Mouse (Mus musculus) forebrain, embryonic 12.5 days (tissue): ENCODE data around the gene Nwd1. TPM values are rescaled to one million over a fixed set of nuclear protein-coding genes. Genes with fewer than 3 reads are reported as not detected.
"Not testable (repeated sequence)": the region's sequence is repeated elsewhere in the genome, so short reads cannot be mapped to it uniquely, and the experiment has no call there.

Experiments used
- ATAC-seq: fragments of 200-750 bp; cut with Nextera tagmentation; 2 replicates; pipeline ENCODE4 v1.8.0; 2017; ENCODE audit warnings: moderate TSS enrichment; ENCODE audit not compliant: low FRiP score
- H3K27ac ChIP-seq: fragments of 300-500 bp; sonication (generic); 2 replicates; pipeline ENCODE4 v1.5.1; 2016; ENCODE audit warnings: mild to moderate bottlenecking
- H3K27me3 ChIP-seq: fragments of 300-500 bp; sonication (generic); 2 replicates; pipeline ENCODE4 v1.6.1; 2016; ENCODE audit warnings: mild to moderate bottlenecking
- H3K36me3 ChIP-seq: fragments of 300-500 bp; sonication (generic); replicated peaks from 2 replicates; pipeline ENCODE4 v1.6.1; 2016; ENCODE audit warnings: mild to moderate bottlenecking
- H3K4me1 ChIP-seq: fragments of 300-500 bp; sonication (generic); 2 replicates; pipeline ENCODE4 v1.6.1; 2016
- H3K4me2 ChIP-seq: fragments of 300-500 bp; sonication (generic); 2 replicates; pipeline ENCODE4 v1.6.1; 2016; ENCODE audit warnings: mild to moderate bottlenecking, moderate library complexity
- H3K4me3 ChIP-seq: fragments of 300-500 bp; sonication (generic); replicated peaks from 2 replicates; pipeline ENCODE4 v1.5.1; 2016; ENCODE audit warnings: mild to moderate bottlenecking
- H3K9ac ChIP-seq: fragments of 300-500 bp; sonication (generic); 2 replicates; pipeline ENCODE4 v1.6.1; 2016; ENCODE audit warnings: mild to moderate bottlenecking
- H3K9me3 ChIP-seq: fragments of 300-500 bp; sonication (generic); 2 replicates; pipeline ENCODE4 v1.6.1; 2016
- WGBS: fragments of 180-500 bp; shearing (Covaris S2); methylation state at CpG from one replicate; pipeline ENCODE4 v1.1.7; 2016; 5-methylcytosine and 5-hydroxymethylcytosine counted together
- polyA plus RNA-seq: library from polyadenylated mRNA; unstranded; fragments of >200 nt; fragmentation: Nextera tagmentation; extraction: Ambion mirVana; gene quantifications from 2 replicates; pipeline ENCODE4 v1.2.1, GENCODE M21; 2016

The Nwd1 gene
- polyA plus RNA-seq, 1 experiment from 2014 or later, result 0.29 TPM

DNA sequence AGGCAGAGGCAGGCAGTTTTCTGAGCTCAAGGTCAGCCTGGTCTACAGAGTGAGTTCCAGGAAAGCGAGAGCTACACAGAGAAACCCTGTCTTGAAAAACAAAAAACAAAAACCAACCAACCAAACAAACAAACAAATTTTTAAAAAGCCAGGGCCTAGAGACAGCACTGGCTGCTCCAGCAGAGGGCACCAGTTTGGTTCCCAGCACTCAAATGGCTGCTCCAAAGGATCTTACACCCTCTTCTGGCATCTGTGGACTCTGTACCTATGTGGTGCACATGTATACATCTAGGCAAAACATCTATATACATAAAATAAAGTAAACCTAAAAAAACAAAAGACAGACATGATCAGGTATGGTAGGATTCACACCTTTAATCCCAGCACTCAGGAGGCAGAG is 26.3 kb downstream of the Nwd1 start:
- Histone ChIP-seq H3K27me3 (no peaks in the 10 kb centered on the region), H3K36me3 (no peaks in the 10 kb centered on the region), H3K4me1 (no peaks in the 10 kb centered on the region), H3K27ac (no peak overlapping the region), H3K4me3 (no peak overlapping the region), H3K9ac (no peak overlapping the region), H3K9me3 (no peaks in the 10 kb centered on the region), H3K4me2 (no peak overlapping the region)
- ATAC-seq, result no peak
- 74% methylated on average over 1 of the region's 1 CpGs for WGBS

DNA sequence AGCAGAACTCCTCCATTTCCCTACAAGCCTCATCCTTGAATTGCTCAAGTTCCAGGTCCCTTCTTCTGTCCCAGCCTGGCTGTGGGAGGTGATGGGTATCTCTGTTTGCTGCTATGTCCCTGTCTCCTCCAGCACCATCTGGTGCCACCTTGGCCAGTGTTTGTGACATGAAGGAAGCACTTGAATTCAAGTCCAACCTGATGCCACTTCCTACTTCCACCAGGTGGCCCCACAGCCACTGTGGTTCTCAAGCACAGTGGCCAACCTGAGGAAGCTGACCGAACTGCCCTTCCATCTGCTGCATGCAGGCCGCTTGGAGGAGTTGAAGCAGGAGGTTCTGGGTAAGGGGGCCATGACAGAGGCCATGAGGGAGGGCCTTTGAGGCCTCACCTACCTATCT is 27.7 kb downstream of the Nwd1 start:
- ATAC-seq, result no peak
- WGBS, result 91% methylated on average over 2 of the region's 2 CpGs
- H3K4me1 ChIP-seq, result no peaks in the 10 kb centered on the region
- no peak overlapping the region for H3K27ac ChIP-seq
- H3K36me3 ChIP-seq, result no peaks in the 10 kb centered on the region
- H3K27me3 ChIP-seq, result no peaks in the 10 kb centered on the region
- no peak overlapping the region for H3K4me2 ChIP-seq
- H3K9me3 ChIP-seq, result no peaks in the 10 kb centered on the region
- H3K4me3 ChIP-seq, result no peak overlapping the region
- no peak overlapping the region for H3K9ac ChIP-seq

DNA sequence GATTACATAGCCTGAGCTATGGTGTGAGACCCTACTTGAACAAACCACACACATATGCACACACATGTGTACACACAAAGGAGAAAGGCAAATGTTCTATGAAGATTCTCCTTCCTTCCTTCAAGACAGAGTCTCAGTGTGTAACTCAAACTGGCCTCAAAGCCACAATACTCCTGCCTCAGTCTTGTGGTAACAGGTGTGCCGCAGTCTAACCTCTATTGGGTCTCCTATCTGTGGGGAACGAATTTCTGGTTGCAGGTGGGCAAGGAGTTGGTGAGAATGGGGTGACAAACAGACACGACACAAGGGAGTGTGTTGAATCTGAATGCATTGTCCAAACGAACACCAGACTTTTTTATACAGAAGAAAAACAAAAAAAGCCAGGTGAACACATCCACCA is 29.9 kb downstream of the Nwd1 start:
- whole genome bisulfite sequencing, result 63% methylated on average over 4 of the region's 4 CpGs
- no peaks in the 10 kb centered on the region for H3K27me3 ChIP-seq
- H3K4me1 ChIP-seq, result no peaks in the 10 kb centered on the region
- no peaks in the 10 kb centered on the region for H3K9me3 ChIP-seq
- no peak overlapping the region for H3K27ac ChIP-seq
- no peak overlapping the region for H3K4me3 ChIP-seq
- no peak for ATAC-seq
- no peak overlapping the region for H3K4me2 ChIP-seq
- no peaks in the 10 kb centered on the region for H3K36me3 ChIP-seq
- H3K9ac ChIP-seq, result no peak overlapping the region

DNA sequence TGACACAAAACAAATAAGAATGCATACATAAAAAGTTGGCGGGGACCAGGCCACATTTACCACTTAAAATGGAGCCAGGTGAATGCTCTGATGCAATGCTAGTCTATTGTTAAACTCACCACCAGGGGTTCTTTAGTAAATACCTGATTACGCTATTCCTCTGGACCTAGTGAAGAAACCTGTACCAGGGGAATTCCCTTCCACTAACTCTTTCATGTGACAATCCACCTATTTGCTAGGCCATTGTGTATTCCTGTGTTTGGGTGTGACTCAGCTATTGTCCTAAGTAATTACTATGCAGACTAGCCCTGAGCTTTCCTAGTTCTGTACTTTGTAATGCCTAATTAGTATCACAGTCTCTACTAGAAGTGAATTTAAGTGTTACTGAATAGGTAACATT is 30.3 kb downstream of the Nwd1 start:
- not testable (repeated sequence) for H3K9ac ChIP-seq, H3K4me1 ChIP-seq, H3K27me3 ChIP-seq, H3K27ac ChIP-seq, H3K9me3 ChIP-seq, H3K4me3 ChIP-seq, H3K36me3 ChIP-seq, H3K4me2 ChIP-seq, ATAC-seq
- 29% methylated on average over 2 of the region's 2 CpGs for WGBS

DNA sequence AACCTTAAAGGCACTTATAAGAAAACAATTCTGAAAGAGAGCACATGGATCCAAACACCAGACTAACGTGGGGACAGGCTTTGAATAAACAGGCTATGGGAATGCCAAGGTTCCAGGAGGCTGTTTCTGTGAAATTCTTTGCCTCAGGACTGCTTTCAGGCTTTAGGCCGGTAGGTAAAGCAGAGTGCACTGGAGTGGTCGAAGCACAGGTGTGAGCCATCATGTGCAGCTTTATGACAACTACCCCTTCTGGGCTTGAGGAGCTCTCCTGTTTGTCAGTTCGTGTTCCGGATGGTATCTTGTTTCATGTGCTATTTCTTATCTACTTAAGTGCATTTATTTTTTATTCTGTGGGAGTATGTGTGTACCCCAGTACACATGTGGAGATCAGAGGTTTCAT is 30.8 kb downstream of the Nwd1 start:
- 64% methylated on average over 5 of the region's 5 CpGs for WGBS
- Histone ChIP-seq H3K4me3 (no peak overlapping the region), H3K4me1 (no peaks in the 10 kb centered on the region)

DNA sequence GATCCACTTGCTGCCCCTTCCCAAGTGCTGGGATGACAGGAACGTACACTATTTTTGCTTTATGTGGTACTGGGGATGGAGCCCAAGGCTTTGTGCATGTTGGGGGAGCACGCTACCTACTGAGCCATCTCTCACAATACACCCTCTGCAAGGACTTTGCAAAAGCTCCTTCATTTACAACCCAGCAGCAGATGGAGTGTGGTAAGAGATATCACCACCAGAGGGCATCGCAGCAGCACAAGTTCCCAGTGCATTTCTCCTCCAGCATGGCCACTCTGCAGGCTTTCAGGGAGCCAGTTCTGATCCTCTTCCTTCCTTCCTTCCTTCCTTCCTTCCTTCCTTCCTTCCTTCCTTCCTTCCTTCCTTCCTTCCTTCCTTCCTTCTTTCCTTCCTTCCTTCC is 33.6 kb downstream of the Nwd1 start:
- H3K9me3 ChIP-seq, result no peaks in the 10 kb centered on the region
- H3K36me3 ChIP-seq, result no peaks in the 10 kb centered on the region
- peak; percentile 60; the same call in 1 of the 2 replicates for ATAC-seq
- H3K4me1 ChIP-seq, result no peaks in the 10 kb centered on the region
- 10% methylated on average over 3 of the region's 3 CpGs for WGBS
- H3K27me3 ChIP-seq, result no peaks in the 10 kb centered on the region
- H3K4me3 ChIP-seq, result no peak overlapping the region
- no peak overlapping the region for H3K9ac ChIP-seq
- no peak overlapping the region for H3K27ac ChIP-seq
- H3K4me2 ChIP-seq, result no peak overlapping the region

More for the DNA sequence above, 30.8 kb downstream of the Nwd1 start:
- no peak for ATAC-seq
- H3K27me3 ChIP-seq, result no peaks in the 10 kb centered on the region
- no peaks in the 10 kb centered on the region for H3K9me3 ChIP-seq
- no peaks in the 10 kb centered on the region for H3K36me3 ChIP-seq
- no peak overlapping the region for H3K9ac ChIP-seq
- no peak overlapping the region for H3K27ac ChIP-seq
- H3K4me2 ChIP-seq, result no peak overlapping the region

DNA sequence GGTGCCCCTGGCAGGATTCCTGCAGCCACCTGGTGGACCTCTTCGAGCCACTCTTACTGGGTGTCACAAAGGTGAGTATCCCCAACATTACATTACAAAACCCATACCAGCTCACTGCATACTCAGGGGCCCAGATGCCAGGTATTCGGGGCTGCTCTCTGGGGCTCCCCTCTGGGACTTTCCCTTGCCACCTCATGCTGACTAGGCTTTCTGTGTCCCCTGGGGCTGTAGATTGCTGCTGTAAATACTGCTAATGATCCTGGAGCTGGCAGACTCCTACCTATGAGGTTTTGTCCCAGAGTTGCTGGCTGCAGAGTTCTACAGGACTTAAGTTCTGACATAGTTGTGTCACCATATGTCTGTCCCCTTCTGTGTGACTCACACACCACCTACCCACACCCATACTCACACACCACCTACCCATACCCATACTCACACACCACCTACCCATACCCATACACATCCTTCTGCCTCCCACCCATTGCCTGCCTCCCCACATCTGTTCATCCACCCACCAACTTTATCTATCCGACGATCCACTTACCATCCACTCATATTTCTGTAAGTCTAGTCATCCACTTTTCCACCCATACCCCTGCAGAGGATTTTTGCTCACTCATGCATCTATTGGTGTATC is 35.7 kb downstream of the Nwd1 start:
- Histone ChIP-seq H3K9ac (no peak overlapping the region), H3K36me3 (no peaks in the 10 kb centered on the region), H3K4me2 (no peak overlapping the region), H3K4me1 (no peaks in the 10 kb centered on the region), H3K27ac (no peak overlapping the region), H3K27me3 (no peaks in the 10 kb centered on the region), H3K4me3 (no peak overlapping the region), H3K9me3 (no peaks in the 10 kb centered on the region)
- WGBS, result 77% methylated on average over 4 of the region's 4 CpGs
- ATAC-seq, result no peak

DNA sequence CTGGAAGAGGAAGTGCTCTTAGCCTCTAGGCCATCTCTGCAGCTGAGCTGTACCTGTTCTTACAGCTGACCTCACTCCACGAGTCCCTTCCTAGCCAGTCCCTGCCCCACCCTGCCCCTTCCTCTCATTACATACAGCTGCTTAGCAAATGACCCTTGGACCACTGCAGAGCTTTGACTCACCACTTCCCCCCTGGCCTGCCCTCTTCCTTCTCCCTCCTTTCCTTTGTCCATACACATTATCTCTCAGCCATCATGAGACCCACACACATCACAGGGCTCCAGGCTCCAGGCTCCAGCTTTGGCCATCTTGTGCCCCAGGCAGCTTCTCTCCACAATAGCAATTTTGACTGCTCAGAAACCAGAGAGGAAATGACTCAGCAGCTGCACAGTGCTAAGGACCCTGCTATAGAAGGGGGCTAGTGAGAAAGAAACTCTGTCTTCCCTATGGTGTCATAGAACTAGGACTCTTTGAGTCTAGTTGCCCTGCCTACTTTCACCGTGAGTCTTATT is 36.6 kb downstream of the Nwd1 start:
- Histone ChIP-seq H3K4me1 (no peaks in the 10 kb centered on the region), H3K4me3 (no peak overlapping the region), H3K27ac (no peak overlapping the region), H3K4me2 (no peak overlapping the region), H3K9me3 (no peaks in the 10 kb centered on the region), H3K9ac (no peak overlapping the region), H3K36me3 (no peaks in the 10 kb centered on the region), H3K27me3 (no peaks in the 10 kb centered on the region)
- WGBS, result 58% methylated on average over 2 of the region's 2 CpGs
- no peak for ATAC-seq

DNA sequence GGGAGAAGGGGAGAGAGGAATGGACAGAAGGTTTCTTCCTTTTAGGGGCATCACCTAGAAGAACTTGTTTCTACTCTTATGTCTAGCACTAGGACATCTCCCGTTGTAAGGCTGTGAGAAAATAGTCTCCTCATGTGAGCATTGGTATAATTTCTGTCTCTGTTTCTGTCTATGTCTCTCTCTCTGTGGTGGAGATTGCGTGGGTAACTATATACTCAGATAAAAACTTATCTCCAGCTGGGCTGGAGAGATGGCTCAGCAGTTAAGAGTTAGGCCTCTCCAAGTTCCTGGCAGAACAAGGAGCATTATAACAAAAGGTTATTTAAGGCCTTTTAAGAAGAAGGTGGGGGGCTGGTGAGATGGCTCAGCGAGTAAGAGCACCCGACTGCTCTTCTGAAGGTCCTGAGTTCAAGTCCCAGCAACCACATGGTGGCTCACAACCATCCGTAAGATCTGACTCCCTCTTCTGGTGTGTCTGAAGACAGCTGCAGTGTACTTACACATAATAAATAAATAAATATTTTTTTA is 37.1 kb downstream of the Nwd1 start:
- H3K27me3 ChIP-seq, H3K27ac ChIP-seq, H3K9me3 ChIP-seq, H3K4me1 ChIP-seq, H3K36me3 ChIP-seq, H3K4me2 ChIP-seq, ATAC-seq, H3K9ac ChIP-seq, H3K4me3 ChIP-seq: not testable (repeated sequence)
- 91% methylated on average over 5 of the region's 5 CpGs for WGBS

DNA sequence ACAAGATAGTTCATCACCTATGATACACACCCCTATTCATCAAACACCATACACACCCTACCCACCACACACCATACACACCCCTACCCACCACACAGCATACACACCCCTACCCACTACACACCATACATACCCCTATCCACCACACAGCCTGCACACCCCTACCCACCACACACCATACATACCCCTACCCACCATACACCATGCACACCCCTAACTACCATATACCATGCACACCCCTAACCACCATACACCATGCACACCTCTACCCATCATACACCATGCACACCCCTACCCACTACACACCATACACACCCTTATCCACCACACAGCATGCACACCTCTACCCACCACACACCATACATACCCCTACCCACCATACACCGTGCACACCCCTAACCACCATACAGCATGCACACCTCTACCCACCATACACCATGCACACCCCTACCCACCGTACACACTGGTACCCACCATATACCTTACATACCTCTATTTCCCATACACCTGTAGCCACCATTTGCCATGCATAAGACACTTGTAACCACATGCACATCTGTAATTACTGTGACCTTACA is 51.9 kb downstream of the Nwd1 start:
- Histone ChIP-seq H3K9me3 (no peaks in the 10 kb centered on the region), H3K9ac (no peak overlapping the region), H3K27ac (no peak overlapping the region), H3K36me3 (no peaks in the 10 kb centered on the region), H3K27me3 (no peaks in the 10 kb centered on the region), H3K4me2 (no peak overlapping the region), H3K4me1 (no peaks in the 10 kb centered on the region), H3K4me3 (no peak overlapping the region)
- peak; percentile 49; the same call in 1 of the 2 replicates for ATAC-seq
- 95% methylated on average over 2 of the region's 2 CpGs for WGBS

DNA sequence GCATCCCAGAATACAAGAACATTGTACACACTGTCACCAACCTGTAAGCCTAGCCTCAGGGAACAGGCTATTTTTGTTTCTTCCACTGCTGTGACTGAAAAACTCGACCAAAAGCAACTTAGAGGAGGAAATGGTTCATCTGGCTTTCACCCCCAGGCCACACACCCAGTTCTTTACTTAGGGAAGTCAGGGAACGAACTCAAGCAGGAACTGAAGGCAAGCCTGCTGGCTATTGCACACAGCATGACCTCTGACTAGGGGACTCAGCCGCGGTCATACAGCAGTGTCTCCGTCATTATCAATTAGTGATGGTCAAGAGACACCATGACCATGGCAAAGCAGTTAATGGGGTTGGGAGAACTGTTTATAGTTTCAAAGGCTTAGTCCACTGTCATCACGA is 66.1 kb downstream of the Nwd1 start:
- Histone ChIP-seq H3K27me3 (0 out of 2 replicates have a peak, but pooled peaks cover 3% of the 10 kb centered on the region), H3K9me3 (no peaks in the 10 kb centered on the region), H3K9ac (no peak overlapping the region), H3K4me1 (no peaks in the 10 kb centered on the region), H3K4me2 (no peak overlapping the region), H3K4me3 (no peak overlapping the region), H3K27ac (no peak overlapping the region), H3K36me3 (no peaks in the 10 kb centered on the region)
- WGBS, result 54% methylated on average over 6 of the region's 6 CpGs
- ATAC-seq, result no peak

DNA sequence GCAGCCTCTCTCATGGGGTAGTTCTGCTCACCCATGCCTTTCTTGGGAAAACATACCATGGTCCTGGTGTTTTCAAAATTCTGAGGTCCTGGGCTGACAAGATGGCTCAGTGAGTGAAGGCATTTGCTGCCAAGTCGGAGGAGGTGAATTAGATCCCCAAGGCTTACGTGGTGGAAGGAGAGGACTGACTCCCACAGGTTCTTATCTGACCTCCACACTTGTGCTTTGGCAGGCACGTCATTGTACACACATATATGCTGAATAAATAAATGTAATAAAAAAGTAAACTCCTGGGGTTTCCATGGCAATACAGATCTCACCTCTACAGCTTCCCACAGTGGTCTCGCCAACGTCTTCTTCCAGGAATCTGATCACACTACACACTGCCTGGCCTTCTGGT is 70.1 kb downstream of the Nwd1 start:
- Histone ChIP-seq H3K4me2 (no peak overlapping the region), H3K4me3 (no peak overlapping the region), H3K9me3 (no peaks in the 10 kb centered on the region), H3K36me3 (no peaks in the 10 kb centered on the region), H3K4me1 (no peaks in the 10 kb centered on the region), H3K27me3 (no peaks in the 10 kb centered on the region), H3K9ac (no peak overlapping the region), H3K27ac (no peak overlapping the region)
- 86% methylated on average over 5 of the region's 5 CpGs for WGBS
- no peak for ATAC-seq

DNA sequence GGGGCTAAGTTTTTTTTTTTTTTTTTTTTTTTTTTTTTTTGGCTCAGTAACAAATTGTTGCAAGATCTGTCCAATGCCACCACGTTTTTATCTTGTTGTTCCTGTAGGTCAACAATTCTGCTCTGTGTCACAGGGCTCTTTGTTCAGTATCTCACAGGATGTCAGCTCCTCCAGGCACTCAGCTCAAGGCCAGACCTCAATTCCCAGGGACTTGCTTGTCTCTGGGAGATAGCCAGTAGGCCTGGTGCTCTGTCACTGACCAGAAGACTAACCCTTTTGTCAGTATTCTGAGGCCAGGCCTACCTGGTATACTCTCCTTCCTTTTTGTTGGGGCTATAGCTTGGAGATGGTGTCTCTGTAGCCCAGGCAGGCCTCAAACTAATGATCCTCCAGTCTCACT is 74.0 kb downstream of the Nwd1 start:
- Histone ChIP-seq H3K27me3 (no peaks in the 10 kb centered on the region), H3K4me2 (no peak overlapping the region), H3K4me3 (no peak overlapping the region), H3K36me3 (peaks cover 10% of the 10 kb centered on the region), H3K9me3 (no peaks in the 10 kb centered on the region), H3K4me1 (peaks cover 11% of the 10 kb centered on the region), H3K9ac (no peak overlapping the region), H3K27ac (no peak overlapping the region)
- no peak for ATAC-seq
- WGBS, result 20% methylated on average over 1 of the region's 1 CpGs
